Mouse (Mus musculus): ENCODE data around the gene Prkaca. TPM values are rescaled to one million over a fixed set of nuclear protein-coding genes. Genes with fewer than 3 reads are reported as not detected.

Gene Prkaca
- polyA plus RNA-seq, 1 experiment, result 56.2 TPM

DNA sequence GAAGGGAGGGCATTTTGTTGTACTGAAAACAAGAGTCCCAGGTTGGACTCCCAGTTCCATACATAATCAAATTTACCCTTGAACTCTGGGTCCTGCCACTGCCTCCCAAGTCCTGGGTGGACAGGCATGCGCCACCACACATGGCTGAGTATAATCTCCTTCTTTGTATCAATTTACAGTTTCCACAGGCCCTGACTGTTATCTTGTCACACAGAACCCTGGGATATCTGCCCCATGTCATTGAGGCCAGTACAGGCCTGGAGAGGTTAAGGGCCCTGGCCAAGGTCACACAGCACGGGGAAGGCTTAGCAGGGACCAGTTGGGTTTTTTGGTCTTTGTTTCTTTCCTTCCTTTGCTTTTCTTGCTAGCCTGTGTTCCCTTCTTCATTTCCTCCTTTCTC lies 19.7 kb downstream of the Prkaca start:
- TF ChIP-seq GATA1 (IDR thresholded peaks at IDR 0.05; ENCODE audit: low read length), result no peak

DNA sequence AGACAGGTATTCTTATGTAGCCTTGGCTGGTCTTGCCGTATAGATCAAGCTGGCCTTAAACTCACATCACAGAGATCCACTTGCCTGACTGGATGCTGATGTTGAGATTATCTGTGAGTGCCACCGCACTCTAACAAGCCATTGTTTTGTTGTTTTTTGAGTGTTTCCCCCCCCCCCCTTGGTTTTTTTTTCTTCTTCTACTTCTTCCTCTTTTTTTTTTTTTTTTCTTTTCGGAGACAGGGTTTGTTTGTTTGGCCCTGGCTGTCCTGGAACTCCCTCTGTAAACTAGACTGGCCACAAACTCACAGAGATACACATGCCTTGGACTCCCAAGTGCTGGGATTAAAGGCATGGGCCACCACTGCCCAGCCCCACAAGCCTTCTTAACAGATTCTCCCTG lies 21.2 kb downstream of the Prkaca start:
- no peak for TF ChIP-seq GATA1 (IDR thresholded peaks at IDR 0.05; ENCODE audit: low read length)

DNA sequence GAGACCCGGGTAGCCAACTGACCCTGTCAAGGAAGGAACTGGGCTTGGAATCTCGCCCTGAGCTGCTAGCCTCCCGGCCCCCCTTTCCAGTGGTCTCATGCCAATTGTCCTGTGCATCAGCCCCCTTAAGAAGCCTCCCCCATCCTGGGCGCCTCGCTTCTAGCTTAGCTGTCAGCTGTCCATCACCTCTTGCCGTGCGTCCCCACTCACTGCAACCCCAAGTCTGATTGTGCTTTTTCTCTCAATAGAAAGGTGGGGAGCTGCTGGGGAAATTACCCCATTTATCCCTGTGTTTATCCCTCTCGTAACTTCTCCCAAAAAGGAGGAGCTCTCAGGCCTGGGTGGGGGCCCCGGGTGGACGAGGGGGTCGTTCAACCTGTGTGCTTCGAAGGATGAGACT lies 23.2 kb downstream of the Prkaca start:
- TF ChIP-seq GATA1 (IDR thresholded peaks at IDR 0.05; ENCODE audit: low read length), result no peak

DNA sequence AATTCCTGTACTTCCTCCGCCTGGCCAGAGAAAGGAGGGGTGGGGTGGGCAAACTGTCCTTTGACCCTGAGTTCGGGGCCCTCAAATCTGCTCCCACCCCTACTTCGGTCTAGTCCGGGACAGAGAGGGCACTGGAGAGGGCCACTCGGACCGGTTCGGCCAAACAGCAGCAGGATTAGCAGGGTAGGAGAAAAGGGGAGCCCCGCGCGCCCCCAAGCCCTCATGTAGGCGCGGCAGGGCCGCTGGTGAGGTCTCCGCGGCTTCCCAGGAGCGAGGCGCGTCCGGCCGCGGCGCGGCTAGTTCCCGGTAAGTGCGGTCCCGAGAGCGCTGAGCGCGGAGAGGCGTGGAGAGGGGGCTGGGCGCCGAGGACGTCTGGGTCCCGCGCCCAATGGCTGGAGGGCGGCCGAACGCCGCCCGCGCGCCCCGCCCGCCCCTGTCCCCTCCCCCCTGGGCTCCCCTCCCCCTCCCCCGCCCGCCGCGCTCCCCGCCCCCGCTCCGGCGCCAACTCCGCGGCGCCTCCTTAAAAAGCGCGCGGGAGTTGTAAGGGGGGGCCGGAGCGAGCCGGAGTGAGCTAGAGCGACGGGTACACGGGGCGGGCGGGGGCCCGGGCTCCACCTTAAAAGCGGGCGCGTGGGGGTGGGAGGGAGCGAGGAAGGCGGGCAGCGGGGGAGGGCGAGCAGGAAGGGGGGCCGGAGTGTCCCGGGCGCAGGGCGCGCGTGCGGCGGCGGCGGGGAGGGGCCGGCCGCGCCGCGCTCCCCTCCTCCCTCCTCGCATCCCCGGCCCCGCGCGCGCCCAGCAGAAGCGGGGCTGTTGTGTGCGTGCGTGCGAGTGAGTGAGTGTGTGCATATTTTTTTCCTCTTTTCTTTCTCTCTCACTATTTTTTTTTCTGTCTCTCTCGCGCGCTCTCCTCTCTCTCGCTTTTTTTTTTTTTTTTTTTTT lies 24.0 kb downstream of the Prkaca start:
- no peak for TF ChIP-seq GATA1 (IDR thresholded peaks at IDR 0.05; ENCODE audit: low read length)

DNA sequence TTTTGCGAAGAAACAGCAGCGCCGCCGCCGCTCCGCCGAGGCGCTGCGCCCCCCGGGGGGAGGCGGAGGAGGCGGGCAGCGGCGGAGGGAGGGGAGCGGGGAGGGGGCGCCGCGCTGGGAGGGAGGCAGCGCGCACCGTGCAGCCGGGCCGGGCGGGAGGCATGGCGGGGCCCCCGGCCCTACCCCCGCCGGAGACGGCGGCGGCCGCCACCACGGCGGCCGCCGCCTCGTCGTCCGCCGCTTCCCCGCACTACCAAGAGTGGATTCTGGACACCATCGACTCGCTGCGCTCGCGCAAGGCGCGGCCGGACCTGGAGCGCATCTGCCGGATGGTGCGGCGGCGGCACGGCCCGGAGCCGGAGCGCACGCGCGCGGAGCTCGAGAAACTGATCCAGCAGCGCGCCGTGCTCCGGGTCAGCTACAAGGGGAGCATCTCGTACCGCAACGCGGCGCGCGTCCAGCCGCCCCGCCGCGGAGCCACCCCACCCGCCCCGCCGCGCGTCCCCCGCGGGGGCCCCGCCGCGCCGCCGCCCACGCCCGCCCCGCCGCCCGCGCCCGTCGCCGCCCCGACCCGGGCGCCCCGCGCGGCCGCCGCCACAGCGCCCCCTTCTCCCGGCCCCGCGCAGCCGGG lies 24.8 kb downstream of the Prkaca start, which contains the start of gene Samd1:
Gene Samd1 (plus strand): TSS at position 162 of the 631 bp plus-strand sequence.
- TF ChIP-seq GATA1 (IDR thresholded peaks at IDR 0.05; ENCODE audit: low read length), result no peak

DNA sequence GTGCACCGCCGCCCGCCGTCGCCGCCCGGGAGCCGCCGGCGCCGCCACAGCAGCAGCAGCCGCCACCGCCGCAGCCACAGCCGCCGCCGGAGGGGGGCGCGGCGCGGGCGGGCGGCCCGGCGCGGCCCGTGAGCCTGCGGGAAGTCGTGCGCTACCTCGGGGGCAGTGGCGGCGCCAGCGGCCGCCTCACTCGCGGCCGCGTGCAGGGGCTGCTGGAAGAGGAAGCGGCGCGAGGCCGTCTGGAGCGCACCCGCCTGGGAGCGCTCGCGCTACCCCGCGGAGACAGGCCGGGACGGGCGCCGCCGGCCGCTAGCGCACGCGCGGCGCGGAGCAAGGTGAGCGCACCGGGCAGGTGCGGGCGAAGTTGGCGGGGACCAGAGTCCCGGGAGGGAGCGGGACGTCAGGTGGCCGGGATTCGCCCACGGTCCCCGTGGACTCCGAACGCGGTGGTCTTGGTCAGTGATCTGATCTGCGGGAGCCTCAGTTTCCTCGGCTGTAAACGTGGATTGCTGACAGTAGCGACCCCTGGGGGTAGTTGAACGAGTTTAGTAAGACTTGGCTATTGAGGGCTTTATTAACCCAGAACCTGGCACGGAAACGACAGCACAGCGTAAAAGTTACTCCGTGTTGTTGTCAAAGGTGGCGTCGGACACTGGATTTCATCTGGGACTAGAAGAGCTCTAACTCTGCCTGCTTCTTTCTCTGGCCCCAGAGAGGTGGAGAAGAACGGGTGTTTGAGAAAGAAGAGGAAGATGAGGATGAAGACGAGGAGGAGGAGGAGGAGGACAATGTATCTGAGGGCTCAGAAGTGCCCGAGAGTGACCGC lies 25.7 kb downstream of the Prkaca start:
- no peak for TF ChIP-seq GATA1 (IDR thresholded peaks at IDR 0.05; ENCODE audit: low read length)

DNA sequence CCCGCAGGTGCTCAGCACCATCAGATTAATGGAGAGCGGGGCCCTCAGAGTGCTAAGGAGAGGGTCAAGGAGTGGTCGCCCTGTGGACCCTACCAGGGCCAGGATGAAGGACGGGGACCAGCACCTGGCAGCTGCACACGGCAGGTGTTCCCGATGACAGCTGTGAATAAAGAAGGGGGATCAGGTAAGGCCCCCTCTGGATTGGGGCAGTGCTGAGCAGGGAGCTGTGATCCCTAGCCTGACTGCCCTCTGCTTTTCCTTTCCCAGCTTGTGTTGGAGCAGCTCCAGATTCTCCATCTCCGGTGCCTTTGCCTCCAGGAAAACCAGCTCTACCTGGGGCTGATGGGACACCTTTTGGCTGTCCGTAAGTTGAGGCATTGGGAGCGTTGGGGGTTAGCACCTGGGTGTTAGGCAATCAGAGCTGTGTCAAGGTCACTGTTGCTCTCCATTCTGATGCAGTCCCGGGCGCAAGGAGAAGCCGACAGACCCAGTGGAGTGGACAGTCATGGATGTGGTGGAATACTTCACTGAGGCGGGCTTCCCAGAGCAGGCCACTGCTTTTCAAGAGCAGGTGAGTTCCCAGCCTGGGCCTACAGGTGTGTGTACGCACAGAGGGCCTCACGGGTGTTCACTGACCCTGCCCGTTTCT lies 26.4 kb downstream of the Prkaca start:
- no peak for TF ChIP-seq GATA1 (IDR thresholded peaks at IDR 0.05; ENCODE audit: low read length)

DNA sequence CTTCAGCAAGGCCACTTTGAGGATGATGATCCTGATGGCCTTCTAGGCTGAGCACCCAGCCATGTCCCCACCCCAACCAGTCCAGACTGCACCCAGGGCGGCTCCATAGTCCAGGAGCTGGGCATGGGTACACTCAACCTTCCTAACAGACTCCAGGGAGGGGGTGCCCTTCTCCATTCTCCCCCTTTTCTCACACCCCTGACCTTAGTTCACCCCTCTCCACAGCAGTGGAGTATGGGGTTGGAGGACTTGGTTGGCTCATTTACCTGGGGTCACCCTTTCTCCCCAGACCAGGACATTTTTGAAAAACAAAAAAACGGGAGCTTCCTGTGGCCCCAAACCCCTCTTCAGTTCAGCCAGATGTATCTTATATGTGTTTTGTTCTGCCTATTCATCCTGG lies 27.0 kb downstream of the Prkaca start:
- no peak for TF ChIP-seq GATA1 (IDR thresholded peaks at IDR 0.05; ENCODE audit: low read length)

DNA sequence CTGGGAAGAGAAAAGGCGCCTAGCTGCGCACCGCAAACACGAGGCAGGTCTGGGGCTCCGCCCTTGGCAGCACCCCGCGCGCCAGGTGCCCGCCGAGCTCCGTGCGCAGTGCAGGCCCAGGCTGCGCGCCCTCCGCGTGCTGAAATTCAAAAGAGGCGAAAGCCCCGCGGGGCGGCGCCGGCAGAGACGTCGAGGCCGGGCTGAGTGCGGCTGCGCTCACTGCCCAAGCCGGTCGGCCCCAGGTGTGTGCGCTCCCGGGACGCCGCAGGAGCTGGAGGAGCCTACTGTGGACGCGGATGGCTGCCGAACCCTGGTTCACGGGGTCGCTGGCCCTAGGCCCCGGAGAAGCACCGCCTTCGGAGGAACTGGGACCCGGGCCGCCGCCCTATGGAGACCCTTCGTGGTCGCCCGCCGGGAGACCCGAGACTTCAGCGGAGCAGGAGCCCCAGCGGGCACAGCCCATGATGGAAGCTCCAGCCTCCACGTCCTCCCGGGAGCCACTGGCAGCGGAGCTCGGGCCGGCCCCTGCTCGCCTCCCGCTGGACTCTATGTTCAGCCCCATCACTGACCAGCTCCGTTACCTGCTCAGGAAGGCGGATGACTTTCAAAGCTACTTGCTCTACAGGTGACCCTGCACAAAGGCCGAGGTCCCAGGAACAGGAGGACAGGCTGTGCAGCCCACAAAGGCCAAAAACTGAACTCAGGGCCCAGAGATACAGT lies 28.6 kb downstream of the Prkaca start, which contains the start of gene 1700067K01Rik:
Gene 1700067K01Rik (plus strand): TSS at position 222 of the 720 bp plus-strand sequence.
- TF ChIP-seq GATA1 (IDR thresholded peaks at IDR 0.05; ENCODE audit: low read length), result no peak

DNA sequence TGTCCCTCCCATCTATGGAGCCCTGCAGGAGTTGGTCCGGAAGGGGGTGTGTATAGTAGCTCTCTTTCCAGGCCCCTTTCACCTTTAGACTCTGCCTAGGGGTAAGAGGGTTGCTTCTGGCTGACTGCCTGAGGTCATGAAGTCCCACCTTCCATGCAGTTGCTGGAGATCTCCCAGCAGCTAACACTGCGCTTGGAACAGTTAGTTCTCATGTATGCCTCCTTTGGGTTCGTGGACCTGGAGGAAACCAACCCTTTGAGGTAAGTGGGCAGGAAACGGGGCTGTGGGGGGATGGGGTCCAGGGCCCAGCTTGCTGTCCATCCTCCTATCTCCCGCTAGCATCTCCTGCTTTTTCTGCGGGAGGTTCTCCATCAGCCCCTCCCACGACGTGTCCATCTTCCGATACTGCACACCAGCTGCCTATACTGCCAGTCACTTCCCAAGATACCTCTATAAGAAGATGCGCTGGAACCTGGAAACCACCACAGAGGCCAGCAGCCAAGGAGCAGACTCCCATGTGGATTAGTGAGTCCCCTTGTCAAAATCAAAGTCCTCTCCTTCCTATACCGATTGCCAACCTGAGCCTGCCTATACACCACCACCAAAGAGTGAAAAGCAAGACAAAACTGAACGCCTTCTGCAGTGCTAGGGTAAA lies 30.3 kb downstream of the Prkaca start:
- TF ChIP-seq GATA1 (IDR thresholded peaks at IDR 0.05; ENCODE audit: low read length), result no peak

DNA sequence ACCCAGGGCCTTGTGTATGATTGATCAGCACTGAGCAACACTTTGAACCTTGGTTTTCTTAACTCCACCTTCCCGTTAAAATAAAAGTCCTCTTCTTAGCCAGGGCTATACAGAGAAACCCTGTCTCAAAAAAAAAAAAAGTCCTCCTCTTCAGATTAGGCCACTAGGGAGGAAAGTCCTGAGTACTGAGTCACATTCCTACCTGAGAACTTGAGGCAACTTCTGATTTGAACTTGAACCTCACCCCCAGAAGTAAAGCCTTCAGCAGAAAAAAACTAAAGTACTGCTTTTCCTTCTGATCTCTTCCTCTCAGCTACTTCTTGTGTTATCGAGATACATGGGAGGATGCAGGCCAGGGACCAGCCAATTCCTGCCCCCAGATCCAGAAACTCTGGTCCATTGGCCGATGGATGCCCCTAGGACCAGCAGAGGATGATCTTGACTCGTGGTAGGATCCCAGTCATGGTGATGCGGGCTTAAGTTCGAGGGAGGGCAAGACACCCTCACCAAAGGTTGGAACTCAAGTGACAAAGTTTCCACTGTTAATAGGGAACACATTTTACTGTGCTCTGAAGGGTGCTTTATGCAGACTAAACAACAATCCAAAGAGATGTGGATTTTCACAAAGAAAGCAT lies 30.9 kb downstream of the Prkaca start:
- TF ChIP-seq GATA1 (IDR thresholded peaks at IDR 0.05; ENCODE audit: low read length), result no peak

DNA sequence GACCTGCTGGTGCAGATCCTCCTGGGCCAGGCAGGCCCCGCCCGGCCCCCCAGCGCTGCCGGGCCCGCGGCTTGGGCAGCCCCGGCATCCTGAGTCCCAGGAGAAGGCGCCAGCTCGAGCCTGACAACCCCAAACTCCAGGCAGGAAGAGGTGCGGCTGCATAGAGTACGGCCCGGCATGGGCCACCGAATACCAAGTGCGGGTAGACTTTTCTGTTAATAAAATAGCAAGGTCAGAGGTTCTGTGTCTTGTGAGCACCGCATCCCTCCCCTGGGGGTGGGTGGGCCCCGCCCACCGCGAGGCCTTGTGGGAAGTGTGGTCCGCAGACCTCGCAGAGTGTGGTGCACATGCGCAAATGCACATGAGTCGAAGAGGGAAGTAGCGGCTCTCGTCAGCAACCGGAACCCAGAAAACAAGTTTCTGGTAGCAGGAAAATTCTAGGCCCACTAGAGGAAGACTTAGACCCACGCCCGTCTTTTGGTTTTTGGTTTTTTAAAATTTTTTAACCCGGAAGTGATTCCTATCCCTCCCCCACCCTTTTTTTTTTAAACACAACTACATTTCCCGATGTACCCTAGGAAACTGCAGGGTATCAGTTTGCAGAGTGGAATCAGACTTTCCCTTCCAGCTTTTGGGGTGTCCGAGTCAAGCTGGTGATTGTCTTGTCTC lies 31.9 kb downstream of the Prkaca start:
- TF ChIP-seq GATA1 (IDR thresholded peaks at IDR 0.05; ENCODE audit: low read length), result no peak

DNA sequence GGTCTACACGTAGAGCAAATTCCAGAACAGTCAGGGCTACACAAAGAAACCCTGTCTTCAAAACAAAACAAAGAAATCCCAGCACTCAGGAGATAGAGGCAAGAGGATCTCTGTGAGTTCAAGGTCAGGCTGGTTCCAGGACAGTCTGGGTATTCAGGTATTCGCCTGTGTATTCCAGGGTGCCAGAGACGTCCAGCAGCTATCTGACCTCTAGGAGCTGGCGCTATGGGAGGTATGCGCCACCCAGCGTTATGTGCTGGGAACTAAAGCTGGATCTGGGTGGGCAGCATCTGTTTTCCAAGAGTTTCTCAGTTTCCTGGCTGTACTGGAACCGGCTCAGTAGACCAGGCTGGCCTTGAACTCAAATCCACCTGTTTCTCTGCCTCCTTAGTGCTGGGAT lies 35.6 kb downstream of the Prkaca start:
- TF ChIP-seq GATA1 (IDR thresholded peaks at IDR 0.05; ENCODE audit: low read length), result no peak
